Mouse (Mus musculus) cerebellum, postnatal 4 days (tissue): ENCODE data around the gene Ceacam16.

ENCODE experiments used
- DNase-seq, 2 experiments: peaks; one replicate each; pipeline ENCODE4 v3.0.0; 2022; ENCODE audit warnings: low spot score in 2 of 2, mixed read lengths in 1 of 2

Ceacam16 gene

GRCm38 (mm10) chr7:19843561-19843960, 17.5 kb downstream of the Ceacam16 start:
- peak; percentile 36 to 64 for DNase-seq

DNA sequence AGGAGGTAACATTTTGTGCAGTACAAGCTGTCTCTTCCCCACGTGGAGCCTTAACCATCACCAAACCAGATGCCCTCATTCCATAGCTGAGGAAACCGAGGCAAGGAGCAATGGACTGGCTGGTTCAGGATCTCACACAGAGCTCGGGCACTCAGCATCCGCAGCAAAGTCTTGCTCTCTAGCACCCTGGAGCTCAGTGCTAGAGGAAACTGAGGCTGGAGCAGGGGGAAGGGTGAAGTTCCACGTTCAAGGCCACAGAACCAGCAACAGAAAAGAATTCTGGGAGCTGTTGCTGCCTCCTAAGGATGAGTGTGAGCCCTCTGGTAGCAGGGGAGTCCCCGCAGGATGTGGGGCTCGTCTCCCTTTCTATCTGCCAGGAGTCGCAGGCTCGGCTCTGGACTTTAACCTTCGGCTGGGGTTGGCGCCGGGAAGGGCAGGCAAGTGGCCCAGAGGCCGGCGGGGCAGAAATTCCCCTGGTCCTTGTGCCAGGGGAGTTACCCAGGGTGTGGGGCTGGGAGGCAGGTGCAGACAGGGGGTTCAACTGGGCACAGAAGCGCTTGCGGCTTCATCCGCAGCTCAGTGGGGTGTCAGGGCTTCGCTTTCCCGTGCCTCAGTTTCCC, 18.1 kb downstream of the Ceacam16 start:
- DNase-seq, result no peak

DNA sequence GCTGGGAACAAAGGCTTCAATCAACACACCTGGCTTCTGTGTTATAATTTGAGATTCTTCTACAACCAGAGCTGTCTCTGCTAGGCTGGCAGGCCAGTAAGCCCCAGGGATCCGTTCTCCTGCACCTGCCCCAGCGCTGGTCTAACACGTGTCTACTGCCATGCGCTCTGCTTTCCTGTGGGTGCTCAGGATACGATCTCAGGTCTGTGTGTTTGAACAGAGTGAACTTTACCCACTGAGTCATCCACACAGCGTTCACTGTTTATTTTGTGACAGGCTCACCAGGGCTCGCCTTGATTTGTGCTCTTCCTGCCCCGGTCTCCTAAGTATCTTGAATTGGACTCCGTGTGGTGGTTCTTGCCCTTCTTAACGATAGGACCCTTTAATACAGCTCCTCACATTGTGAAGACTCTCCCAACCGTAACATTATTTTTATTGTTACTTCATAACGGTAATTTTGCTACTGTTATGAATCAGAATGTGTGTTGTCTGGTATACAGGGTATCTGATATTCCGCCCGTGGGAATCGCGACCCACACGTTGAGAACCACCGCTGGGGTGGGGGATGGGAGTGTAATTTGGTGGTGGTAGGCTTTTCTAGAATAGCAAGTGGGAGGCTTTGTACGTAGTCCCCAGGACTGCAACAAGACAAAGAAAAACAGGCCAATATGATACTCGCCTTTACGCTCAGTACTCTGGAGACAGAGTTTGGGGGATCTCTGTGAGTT, 19.2 kb downstream of the Ceacam16 start:
- no peak for DNase-seq

GRCm38 (mm10) chr7:19840936-19841335, 20.2 kb downstream of the Ceacam16 start:
- DNase-seq, result no peak

DNA sequence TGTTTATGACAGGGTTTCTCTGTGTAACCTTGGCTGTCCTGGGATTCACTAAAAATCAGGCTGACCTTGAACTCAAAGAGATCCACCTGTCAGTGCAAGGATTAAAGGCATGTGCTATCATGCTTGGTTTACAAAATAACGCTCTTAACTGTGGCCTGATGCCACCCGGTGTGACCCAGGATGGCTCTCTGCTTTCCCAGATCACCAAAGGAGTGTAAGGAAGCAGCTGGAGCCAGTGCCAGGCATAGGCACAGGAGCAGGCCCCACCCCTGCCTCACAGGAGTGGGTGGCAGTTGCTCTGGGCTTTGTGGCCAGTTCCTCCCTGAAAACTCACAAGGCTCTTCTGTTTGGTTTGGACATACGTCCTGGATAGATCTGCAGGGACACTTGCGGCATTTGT, 20.7 kb downstream of the Ceacam16 start:
- no peak for DNase-seq

- DNase-seq, result no peak
These were observed 24.3 kb downstream of the Ceacam16 start for GRCm38 (mm10) chr7:19836843-19837242.

GRCm38 (mm10) chr7:19834055-19834454, 27.0 kb downstream of the Ceacam16 start:
- DNase-seq, result no peak

GRCm38 (mm10) chr7:19831837-19832236, 29.3 kb downstream of the Ceacam16 start:
- DNase-seq, result no peak

DNA sequence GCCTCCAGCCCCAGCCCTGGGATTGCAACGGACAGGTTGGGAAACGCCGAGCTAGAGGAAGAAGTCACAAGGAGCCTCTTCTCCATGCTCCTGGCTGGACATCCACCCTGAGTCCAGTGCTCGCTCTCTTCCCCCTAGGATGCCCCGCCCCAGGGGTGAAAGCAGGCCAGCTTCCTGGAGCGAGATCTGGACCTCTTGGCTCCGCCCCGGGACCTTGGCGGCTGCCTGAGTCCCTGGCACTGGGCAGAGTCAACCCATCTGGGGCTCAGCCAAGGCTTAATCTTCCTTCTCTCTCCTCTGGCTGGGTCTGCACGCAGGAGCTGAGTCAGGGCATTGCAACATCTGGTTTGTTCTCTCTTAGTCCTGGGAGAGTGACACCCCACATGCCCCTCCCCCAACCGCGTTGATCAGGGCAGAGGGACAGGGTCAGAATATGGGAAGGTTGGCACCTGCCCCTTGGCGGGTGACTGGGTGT, 30.4 kb downstream of the Ceacam16 start:
- peak in 1 of 2 experiments; percentile 18 for DNase-seq

DNA sequence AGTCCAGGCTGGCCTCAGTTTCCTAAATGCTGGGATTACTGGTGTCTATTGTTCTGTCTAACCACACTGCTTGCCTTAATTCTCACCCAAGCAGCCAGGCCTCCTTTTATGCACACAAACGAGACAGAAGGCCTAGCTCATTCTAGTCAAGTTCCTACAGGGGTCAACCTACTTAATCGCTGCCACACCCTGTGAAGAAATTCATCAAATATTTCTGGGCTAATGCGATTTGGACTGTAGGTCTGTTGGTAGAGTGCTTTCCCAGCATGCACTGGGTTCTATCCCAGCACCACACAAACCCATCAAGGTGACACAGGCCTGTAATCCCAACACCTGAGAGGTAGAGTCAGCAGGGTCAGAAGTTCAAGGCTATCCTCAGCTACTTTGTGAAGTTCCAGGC, 31.4 kb downstream of the Ceacam16 start:
- DNase-seq, result no peak

DNA sequence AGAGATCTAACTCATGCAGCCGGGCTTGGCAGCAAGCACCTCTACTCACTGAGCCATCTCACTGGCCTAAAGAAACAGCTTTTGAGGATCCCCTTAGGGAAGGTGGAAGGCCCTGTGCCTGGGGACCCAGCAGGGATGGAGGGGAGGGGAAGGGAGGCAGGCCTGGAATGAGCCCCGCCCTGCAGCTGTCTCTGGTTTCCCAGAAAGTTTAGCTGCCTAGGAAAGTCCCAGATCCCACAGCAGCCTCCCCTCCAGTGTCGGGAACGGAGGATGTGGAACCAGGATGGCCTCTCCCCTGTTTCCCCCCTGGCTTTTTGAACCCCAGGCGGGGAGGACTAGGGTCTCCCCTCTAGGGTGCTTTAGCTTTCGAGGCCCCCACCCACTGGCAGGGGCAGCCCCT, 34.3 kb downstream of the Ceacam16 start:
- DNase-seq, result no peak

DNA sequence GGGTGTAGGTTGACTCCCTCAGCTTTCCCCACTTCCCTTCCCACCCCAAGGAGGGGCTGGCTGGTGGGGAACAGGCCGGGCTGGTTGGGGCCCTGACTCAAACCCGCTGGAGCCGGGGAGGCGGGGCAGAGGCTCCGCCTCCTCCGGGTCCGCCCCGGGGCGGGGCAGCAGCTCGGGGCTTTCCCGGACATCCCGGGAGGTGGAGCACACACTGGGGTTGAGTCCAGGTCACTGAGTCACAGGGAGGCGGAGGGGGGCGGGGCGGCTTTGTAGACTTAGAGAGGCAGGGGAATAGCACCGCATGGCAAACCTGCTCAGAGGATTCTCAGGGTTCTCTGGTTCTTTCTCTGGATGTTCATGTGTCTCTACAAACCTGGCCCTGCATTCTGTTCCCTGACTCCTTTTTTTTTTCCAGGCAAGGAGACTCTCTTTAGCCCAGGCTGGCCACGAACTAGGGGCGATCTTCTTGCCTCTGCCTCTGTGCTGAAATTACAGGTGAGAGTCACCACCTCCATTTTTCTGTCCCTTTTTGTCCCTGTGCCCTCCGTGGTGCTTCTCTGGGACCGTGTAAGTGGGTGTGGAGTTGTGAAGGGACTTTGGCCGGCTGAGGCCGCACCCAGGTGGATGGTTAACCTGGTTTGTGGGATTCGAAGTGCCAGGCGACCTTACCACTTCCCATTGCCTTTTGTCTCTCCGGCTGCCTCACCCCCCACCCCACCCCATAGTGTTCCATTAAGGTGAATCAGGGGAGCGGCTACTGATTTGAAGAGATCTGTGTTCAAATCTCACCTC, 36.7 kb downstream of the Ceacam16 start:
- DNase-seq, result no peak

- no peak for DNase-seq
These were observed 37.6 kb downstream of the Ceacam16 start for GRCm38 (mm10) chr7:19823256-19824181.

- no peak for DNase-seq
These were observed 38.5 kb downstream of the Ceacam16 start, which contains the start of gene Bcl3 for GRCm38 (mm10) chr7:19822604-19823058. Gene Bcl3 (minus strand): TSS chr7:19822770.

DNA sequence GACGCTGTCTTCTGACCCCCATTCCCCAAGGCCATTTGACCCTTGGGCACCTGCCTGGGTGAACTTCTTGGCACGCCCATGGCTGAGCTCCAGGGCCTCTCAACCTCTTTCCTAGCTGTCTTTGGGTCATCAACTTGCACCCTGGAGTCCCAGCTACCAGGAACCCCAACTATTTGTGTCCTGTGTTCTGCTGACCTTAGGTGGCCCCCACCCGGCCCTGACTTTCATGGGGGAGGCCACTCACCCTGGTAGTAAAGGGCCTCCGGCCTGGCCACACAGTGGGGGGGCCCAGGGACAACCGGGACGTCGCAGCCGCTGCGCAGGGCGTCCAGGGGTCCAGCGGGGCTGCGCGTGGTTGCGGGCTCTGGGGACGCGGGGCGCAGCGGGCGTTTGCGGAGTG, 38.9 kb downstream of the Ceacam16 start:
- no peak for DNase-seq

DNA sequence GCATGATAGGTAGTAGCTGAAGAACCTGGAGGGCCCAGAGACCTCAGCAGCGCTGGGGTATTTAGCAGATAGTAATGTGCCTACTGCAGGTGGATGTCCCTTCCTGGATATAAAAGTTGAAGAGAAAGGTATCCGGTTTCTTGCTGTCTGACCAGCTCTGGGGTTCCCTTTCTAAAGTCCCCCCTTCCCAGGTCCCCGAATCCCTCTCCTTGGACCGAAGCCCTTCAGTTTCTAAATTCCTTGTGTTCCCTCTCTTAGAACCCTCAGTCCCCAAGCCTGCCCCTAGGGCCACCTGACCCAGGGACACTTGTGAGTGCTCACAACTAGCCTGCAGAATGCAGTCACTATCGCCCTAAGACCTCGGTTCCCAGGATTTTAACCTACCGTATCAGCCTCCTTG, 39.5 kb downstream of the Ceacam16 start:
- DNase-seq, result no peak

- no peak for DNase-seq
These were observed 40.6 kb downstream of the Ceacam16 start for GRCm38 (mm10) chr7:19820347-19821048.

- no peak for DNase-seq
These were observed 42.2 kb downstream of the Ceacam16 start for GRCm38 (mm10) chr7:19818875-19819274.

DNA sequence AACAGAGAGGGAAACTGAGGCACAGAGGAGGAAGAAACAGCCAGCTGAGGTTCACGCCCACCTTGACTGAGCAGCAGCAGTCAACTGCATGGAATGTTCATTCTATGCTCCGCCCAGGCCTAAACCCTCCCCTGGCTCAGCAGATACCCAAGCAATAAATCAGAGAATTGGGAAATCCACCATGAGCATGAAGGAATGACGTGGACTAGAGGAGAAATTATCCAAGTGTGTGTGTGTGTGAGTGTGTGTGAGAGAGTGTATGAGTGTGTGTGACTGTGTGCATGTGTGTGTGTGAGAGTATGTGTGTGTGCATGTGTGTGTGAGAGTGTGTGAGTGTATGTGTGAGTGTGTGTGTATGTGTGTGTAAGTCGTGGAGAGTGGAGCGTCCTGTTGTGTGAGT, 42.7 kb downstream of the Ceacam16 start:
- DNase-seq, result no peak

DNA sequence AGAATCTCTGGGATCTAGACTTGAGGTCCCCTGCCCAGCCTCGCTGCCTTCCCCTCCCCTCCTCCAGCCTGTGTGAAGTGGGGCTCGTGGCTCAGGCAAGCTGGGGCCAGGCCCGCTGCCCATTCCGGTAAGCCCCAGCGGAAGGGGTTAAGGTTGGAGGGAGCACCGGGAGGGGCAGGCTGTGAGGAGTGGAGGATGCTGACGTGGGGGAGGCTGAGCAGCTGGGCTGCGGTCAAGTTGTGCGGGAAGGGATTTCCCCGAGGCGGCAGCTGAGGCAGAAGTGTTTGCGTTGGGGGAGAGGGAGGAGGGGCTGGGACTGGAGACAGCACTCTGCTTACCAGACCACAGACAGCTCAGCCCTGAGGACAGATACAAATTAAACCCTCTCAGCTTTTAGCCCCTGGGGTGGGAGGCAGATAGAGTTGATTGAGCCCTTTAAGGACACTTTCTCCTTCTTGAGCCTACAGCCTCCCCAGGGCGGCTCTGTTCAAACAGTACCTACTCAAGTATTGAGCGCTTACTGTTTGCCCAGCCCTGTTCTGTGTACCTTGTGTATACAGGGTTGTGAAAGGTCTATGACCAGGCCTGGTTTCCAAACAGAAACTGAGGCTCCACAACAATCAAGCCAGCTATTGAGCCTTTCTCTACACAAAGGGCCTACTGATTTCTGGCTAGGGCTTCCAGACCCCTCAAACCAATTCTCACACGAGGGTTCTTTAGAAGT, 43.6 kb downstream of the Ceacam16 start:
- no peak for DNase-seq
